Mouse (Mus musculus) megakaryocyte, adult 5-6 weeks (primary cell): ENCODE measurements around the gene Haus5. TPM values are rescaled to one million over a fixed set of nuclear protein-coding genes. Genes with fewer than 3 reads are reported as not detected.

Experiments used
- ATAC-seq: 2 replicates; pipeline ENCODE4 v1.8.0; 2016; ENCODE audit warnings: mild to moderate bottlenecking, inconsistent platforms; ENCODE audit not compliant: poor library complexity, severe bottlenecking
- total RNA-seq, 2 experiments: library from RNA; stranded (forward) in 1 of 2; stranded (reverse) in 1 of 2; fragments of 153-499, 151-499 nt in 1 of 2; fragments of 221-1000, 200-1000 nt in 1 of 2; gene quantifications; 2 replicates each; pipeline versions ENCODE4 v1.2.3 to v1.2.4; 2015 to 2017

The Haus5 gene
- total RNA-seq, 2 experiments from 2014 or later, result 17.0 to 22.4 TPM

DNA sequence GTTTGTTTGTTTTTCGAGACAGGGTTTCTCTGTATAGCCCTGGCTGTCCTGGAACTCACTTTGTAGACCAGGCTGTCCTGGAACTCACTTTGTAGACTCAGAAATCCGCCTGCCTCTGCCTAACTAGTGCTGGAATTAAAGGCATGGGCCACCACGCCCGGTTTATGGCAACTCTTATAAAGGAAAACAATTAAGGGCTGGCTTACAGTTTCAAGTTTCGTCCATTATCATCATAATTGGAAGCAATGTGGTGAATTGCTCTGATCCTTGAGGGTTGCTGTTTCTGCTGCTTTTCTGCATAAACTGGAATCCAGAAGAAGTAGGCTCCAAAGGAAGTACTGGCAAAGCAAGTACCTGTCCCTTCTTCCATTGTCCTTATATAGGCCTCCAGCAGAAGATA, 38.1 kb downstream of the Haus5 start:
- no peak for ATAC-seq

DNA sequence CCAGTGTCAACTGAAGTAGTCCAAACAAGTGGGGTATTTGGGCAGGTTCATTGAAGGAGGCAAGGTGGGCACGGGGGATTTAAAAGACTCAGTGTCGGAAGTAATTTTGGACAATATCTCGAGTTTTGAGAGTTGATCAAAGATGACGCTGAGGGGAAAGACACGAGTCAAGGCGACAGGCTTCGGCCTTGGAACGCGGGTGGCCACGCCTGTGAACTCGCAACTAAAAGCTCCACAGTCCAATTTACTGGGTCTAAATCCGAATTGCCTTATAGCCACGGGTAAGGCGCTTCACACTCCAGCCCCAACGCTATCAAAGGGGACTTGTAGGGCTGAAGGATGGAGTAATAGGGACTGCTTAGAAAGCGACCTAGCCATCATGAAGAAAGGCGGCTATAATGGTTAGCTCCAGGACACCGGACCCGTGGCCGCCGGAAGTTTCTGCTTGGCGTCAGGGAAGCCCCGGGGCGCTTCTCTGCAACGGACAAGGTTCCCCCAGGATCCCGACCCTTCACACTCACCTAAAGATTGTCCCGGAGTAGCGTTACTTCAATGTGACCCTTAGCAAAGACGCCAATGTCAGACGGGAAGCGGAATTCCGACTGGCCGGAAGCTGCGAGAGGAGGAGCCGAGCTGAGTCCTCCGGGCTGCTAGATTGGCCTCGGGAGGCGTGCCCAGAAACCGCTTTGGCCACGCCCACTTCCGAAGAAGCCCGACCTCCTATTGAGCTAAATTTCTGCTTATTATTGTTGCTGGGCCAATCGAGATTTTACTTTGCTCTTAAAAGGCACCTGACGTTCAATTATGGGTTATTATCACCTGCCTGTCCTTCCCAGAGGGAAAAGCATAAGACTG, 39.0 kb downstream of the Haus5 start, which contains the start of gene Cox6b1:
Cox6b1 (minus strand) TSS at position 622 of the 855 bp plus-strand sequence.
- ATAC-seq, result peak; percentile 100

DNA sequence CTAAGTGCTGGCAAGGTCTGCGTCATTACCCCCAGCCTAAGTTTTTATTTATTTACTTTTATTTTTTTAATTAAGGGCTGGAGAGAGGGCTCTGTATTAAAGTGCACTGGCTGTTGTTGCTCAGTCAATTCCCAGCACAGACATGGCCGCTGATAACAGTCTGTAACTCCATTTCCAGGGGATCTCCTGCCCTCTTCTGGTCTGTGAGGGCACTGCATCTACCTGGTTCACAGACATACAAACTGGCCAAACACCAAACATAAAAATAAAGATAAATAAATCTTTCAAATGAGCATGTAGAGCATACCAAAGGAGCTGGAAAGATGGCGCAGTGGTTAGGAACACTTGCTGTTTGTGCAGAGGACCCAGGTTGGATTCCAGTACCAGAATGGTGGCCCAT, 45.6 kb downstream of the Haus5 start:
- no peak for ATAC-seq

DNA sequence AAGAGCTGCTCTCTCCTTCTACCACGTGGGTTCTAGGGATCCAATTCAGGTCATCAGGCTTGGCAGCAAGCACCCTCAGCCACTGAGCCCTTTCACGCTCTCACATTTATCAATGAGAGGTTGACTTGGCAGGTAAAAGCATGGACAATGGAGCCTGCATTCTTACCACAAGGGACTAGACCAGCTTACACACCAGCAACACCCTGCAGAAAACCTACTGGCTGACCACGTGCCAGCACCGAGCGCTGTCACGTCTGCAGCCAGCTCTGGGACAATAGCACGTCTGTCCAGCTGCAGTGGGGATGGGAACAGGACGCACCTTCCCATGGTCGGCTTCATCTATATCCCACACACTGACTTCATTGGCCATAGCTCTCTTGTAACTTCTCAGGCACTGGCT, 46.1 kb downstream of the Haus5 start:
- ATAC-seq, result no peak

DNA sequence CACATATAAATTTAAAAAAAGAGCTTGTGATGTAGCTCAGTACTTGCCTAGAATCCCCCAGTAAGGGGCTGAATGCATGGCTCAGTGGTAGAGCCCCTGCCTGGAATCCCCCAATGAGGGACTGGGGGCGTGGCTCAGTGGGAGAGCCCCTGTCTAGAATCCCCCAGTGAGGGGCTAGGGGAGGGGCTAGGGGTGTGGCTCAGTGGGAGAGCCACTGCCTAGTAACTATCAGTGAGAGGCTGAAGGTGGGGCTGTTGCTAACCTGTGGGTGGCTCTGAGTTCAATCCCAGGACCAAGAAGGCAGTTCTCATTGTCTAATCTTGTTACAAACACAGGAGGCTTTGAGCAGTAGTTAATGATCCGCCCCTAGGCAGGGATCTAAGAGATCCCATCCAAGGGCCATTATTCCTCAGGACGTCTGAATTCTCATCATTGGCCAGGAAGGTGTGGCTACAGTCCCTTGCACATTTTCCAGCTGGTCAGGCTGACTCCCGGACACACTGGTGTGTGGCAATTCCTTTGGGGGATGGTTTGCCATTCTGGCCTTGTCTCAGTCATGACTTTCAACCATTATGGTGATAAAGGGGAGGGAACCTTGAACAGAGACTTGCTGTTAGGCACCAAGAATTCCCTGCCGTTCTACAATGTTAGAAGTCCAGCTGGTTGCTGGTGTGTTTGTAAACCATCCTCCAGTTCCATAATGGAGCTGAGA, 49.6 kb downstream of the Haus5 start:
- no peak for ATAC-seq

DNA sequence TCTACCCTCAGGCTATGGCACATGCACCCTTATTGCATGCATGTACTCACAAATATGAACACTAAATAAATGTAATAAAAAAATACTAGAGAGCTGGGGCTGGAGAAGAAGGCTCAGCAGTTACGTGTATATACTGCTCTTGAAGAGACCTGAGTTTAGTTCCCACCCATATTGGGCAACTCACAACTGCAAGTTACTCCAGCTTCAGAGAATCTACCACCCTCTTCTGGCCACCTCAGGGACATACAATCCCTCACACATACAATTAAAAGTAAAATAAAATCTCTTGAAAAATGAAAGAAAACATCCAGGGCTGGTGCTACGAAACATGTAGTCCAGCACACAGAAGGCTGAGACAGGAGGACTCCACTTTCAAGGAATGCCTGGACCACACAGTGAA, 50.3 kb downstream of the Haus5 start:
- ATAC-seq, result peak; percentile 70

DNA sequence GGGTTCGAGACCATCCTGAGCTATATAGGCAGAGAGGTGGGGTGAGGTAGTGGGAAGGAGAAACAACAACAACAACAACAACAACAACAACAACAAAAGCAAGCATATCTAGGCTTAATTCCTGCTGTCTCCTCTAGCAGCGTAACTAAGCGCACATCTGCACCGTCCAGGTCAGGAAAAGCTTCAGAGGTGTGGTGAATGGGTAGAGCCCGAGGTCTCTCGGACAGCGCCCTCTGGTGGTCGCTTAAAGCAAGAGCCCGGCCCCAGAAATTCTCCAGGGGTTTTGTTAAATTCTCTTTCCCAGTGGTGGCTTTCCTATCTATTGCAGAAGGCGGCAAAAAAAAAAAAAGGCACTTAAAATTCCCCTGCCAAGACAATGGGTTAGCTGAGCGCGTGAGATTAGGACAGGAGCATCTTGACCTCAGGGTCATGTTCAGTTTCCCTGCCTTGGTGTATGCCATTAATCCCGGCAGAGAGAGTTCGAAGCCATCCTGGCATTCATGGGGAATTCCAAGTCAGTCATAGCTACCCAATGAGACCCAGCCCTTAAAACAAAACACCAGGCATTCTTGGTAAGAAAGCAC, 51.2 kb downstream of the Haus5 start:
- ATAC-seq, result peak; percentile 83

DNA sequence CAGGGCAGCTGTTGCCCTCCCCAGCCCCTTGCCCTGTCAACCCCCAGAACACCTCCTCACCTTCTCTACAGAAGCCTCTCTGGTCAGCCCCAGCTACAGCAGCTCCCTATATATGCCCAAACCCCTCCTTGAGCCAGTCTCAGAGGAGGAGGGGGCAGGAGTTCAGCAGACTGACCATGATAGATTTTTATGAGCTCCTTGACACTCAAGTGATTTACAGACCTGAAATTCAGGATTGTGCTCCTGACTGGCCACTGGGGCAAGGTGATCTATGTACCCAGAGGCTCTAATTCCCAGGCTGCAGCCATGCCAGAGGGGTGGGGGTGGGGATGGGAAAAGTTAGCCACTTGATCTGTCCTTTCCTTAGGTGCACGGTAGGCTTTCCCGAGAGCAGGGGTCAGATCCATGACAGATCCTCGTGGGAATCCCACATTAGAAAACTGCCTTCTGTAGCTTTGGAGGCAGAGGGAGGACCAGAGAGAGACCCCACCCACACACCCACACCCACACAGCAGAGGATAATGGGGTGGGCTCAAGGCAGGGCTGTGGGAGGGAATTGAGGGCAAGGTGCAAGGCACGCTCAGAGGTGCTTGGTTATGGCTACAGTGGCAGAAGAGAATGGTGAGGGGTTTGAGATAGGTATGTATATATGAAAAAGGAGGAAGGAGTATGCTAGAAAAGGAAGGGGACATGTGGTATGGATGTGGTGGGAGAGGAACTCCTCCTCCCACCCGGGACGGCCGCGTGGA, 52.0 kb downstream of the Haus5 start, which contains the start of gene Upk1a:
Upk1a (minus strand) TSS at position 194 of the 749 bp plus-strand sequence.
- ATAC-seq, result no peak

DNA sequence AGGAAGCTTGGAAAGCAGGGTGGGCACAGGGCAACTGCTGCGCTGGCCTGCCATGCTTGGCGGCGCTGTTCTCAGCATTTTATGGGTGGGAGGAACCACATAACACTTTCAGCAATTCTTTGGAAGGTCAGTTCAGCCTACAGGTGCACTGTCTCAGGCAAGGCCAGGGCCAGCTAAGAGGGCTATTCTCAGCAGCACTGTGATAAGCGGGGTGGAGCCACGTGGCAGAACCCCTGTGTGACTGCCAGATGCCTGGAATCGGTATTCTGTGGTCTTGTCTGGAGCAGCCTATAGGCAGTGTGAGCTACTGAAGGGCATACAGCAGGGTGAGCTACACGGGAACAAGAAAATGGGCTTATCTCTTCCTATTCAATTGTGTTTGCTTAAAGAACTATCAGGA, 54.8 kb downstream of the Haus5 start:
- ATAC-seq, result no peak

DNA sequence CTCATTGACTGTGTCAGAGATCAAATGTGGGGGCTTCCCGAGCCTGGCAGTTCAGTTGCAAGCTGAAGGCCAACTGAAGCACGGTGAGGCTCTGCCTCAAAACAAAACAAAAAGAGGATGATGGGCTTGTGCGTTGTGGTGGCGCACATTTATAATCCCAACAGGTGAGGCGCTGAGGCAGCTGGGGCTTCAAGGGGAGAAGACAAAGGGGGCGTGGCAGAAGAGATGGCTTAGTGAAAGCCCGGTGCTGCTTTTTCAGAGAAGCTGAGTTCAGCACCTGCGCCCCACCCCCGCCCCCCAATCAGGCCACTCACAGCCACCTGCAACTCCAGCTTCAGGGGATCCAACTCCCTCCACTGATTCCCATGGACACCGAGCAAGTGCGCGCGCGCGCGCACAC, 56.3 kb downstream of the Haus5 start:
- no peak for ATAC-seq

DNA sequence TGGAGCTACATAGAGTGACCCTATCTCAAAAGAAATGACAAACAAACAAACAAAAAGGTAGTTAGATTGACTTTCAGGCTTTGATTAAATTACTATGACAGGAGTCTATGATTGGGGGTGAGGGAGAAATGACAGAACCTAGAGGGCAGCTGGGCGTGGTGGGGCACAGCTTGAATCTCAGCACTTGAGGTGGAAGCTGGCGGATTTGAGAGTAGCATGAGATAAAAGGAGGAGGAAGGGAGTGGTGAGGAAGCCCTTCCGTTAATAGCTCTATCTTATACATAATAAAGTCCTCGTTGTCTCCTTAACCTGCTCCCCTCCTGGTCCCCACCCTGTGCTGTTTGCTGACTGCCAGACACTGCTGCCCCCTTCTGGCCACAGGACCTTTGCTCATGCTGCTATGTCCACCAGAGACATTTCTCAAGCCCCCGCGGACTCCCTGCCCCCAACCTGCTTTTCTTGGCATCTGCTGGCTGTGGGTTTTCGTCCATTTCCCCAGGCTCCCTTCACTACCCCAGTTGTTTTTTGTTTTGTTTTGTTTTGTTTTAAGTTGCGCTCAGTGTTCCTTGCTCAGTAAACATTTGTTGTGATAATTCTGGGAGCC, 57.0 kb downstream of the Haus5 start:
- ATAC-seq, result peak; percentile 88

DNA sequence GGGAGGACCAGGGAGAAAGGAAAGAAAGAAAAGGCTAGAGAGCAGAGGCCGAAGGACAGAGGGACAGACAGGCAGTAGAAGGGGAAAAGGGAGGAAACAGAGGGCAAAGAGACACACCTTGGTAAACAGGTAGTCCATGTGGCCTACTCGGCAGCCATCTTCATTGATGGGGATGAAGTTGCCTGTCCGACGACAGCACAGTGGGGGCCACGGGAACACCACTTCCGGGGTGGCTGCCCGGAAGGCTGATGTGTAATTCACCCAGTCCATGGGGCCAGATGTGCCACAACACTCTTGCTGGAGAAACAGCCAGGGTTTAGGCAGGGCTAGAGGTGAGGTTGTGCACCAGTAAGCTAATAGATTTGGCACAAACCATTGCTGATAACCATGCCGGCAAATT, 59.9 kb downstream of the Haus5 start:
- no peak for ATAC-seq

DNA sequence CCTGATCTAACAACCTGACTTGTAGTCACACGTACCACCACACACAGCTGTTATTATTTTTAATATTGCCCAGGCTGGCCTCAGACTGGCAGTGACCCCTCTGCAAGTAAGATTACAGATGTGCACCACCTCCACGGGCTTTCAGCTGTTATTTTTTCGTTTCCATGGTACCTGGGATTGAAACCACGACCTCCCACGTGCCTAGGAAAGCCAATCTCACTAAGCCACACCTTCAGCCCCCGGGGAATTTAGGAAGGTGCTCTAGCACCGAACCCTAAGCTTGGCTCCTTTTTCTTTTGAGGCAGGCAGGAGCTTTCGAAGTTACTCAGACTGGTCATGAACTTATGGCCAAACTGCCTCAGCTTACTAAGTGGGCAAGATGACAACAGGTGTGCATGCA, 60.4 kb downstream of the Haus5 start:
- ATAC-seq, result no peak

Other genes with a start within 250 kb of the Haus5 start
Only the 30 nearest of the 33 such genes appear.
- 0.07 and 0.25 TPM in 2 replicates for gene Aplp1, start 219.5 kb downstream of the Haus5 start, total RNA-seq (2015)
- 0.08 TPM in 1 of 2 replicates, not detected in the other for gene Aplp1, start 219.5 kb downstream of the Haus5 start, total RNA-seq (2017)
- not detected in 2 replicates for gene Kirrel2, start 207.3 kb downstream of the Haus5 start, total RNA-seq (2015)
- 0.07 TPM in 1 of 2 replicates, not detected in the other for gene Kirrel2, start 207.3 kb downstream of the Haus5 start, total RNA-seq (2017)
- gene Nphs1, start 206.7 kb downstream of the Haus5 start, total RNA-seq (2015), result not detected in 2 replicates
- 0.29 TPM in 1 of 2 replicates, not detected in the other for gene Nphs1, start 206.7 kb downstream of the Haus5 start, total RNA-seq (2017)
- not detected in 2 replicates for gene Prodh2, start 171.4 kb downstream of the Haus5 start, total RNA-seq (2015)
- not detected in 2 replicates for gene Prodh2, start 171.4 kb downstream of the Haus5 start, total RNA-seq (2017)
- gene Arhgap33, start 129.9 kb downstream of the Haus5 start, total RNA-seq (2015), result 7.0 and 10.6 TPM in 2 replicates
- gene Arhgap33, start 129.9 kb downstream of the Haus5 start, total RNA-seq (2017), result 3.1 and 4.9 TPM in 2 replicates
- 10.7 and 11.0 TPM in 2 replicates for gene Hspb6, start 112.8 kb downstream of the Haus5 start, total RNA-seq (2015)
- 3.8 and 5.2 TPM in 2 replicates for gene Hspb6, start 112.8 kb downstream of the Haus5 start, total RNA-seq (2017)
- gene Proser3, start 112.7 kb downstream of the Haus5 start, total RNA-seq (2015), result 3.6 and 6.6 TPM in 2 replicates
- 2.4 and 2.6 TPM in 2 replicates for gene Proser3, start 112.7 kb downstream of the Haus5 start, total RNA-seq (2017)
- 54.7 and 64.1 TPM in 2 replicates for gene Lin37, start 105.2 kb downstream of the Haus5 start, total RNA-seq (2015)
- 13.0 and 22.4 TPM in 2 replicates for gene Lin37, start 105.2 kb downstream of the Haus5 start, total RNA-seq (2017)
- 15.2 and 19.6 TPM in 2 replicates for gene U2af1l4, start 101.7 kb downstream of the Haus5 start, total RNA-seq (2015)
- 63.3 and 69.7 TPM in 2 replicates for gene U2af1l4, start 101.7 kb downstream of the Haus5 start, total RNA-seq (2017)
- 1.0 and 2.1 TPM in 2 replicates for gene Gm49396, start 101.7 kb downstream of the Haus5 start, total RNA-seq (2015)
- gene Gm49396, start 101.7 kb downstream of the Haus5 start, total RNA-seq (2017), result 3.6 and 3.8 TPM in 2 replicates
- 216 and 221 TPM in 2 replicates for gene Psenen, start 101.4 kb downstream of the Haus5 start, total RNA-seq (2015)
- 154 and 162 TPM in 2 replicates for gene Psenen, start 101.4 kb downstream of the Haus5 start, total RNA-seq (2017)
- gene Igflr1, start 99.6 kb downstream of the Haus5 start, total RNA-seq (2015), result 4.6 and 8.0 TPM in 2 replicates
- not detected in 2 replicates for gene Igflr1, start 99.6 kb downstream of the Haus5 start, total RNA-seq (2017)
- 60.9 and 78.2 TPM in 2 replicates for gene Kmt2b, start 76.3 kb downstream of the Haus5 start, total RNA-seq (2015)
- 8.0 and 24.3 TPM in 2 replicates for gene Kmt2b, start 76.3 kb downstream of the Haus5 start, total RNA-seq (2017)
- gene Zbtb32, start 66.1 kb downstream of the Haus5 start, total RNA-seq (2015), result 0.78 TPM in 1 of 2 replicates, not detected in the other
- gene Zbtb32, start 66.1 kb downstream of the Haus5 start, total RNA-seq (2017), result 2.0 and 2.9 TPM in 2 replicates
- 0.60 TPM in 1 of 2 replicates, not detected in the other for gene Upk1a, start 52.1 kb downstream of the Haus5 start, total RNA-seq (2015)
- not detected in 2 replicates for gene Upk1a, start 52.1 kb downstream of the Haus5 start, total RNA-seq (2017)
- 305 and 323 TPM in 2 replicates for gene Cox6b1, start 38.8 kb downstream of the Haus5 start, total RNA-seq (2015)
- 441 and 447 TPM in 2 replicates for gene Cox6b1, start 38.8 kb downstream of the Haus5 start, total RNA-seq (2017)
- gene Etv2, start 29.1 kb downstream of the Haus5 start, total RNA-seq (2015), result not detected in 2 replicates
- 0.59 TPM in 1 of 2 replicates, not detected in the other for gene Etv2, start 29.1 kb downstream of the Haus5 start, total RNA-seq (2017)
- 50.2 and 50.4 TPM in 2 replicates for gene Rbm42, start 14.7 kb downstream of the Haus5 start, total RNA-seq (2015)
- 41.3 and 46.6 TPM in 2 replicates for gene Rbm42, start 14.7 kb downstream of the Haus5 start, total RNA-seq (2017)
- not detected in 2 replicates for gene Pmis2, start 6.6 kb upstream of the Haus5 start, total RNA-seq (2015)
- gene Pmis2, start 6.6 kb upstream of the Haus5 start, total RNA-seq (2017), result not detected in 2 replicates
- gene 2200002J24Rik, start 33.9 kb upstream of the Haus5 start, total RNA-seq (2015), result not detected in 2 replicates
- gene 2200002J24Rik, start 33.9 kb upstream of the Haus5 start, total RNA-seq (2017), result not detected in 2 replicates
- gene Atp4a, start 47.2 kb upstream of the Haus5 start, total RNA-seq (2015), result 0.71 and 1.3 TPM in 2 replicates
- 0.04 TPM in 1 of 2 replicates, not detected in the other for gene Atp4a, start 47.2 kb upstream of the Haus5 start, total RNA-seq (2017)
- 86.7 and 96.5 TPM in 2 replicates for gene Tmem147, start 64.5 kb upstream of the Haus5 start, total RNA-seq (2015)
- gene Tmem147, start 64.5 kb upstream of the Haus5 start, total RNA-seq (2017), result 27.8 and 31.4 TPM in 2 replicates
- gene Gapdhs, start 78.7 kb upstream of the Haus5 start, total RNA-seq (2015), result not detected in 2 replicates
- not detected in 2 replicates for gene Gapdhs, start 78.7 kb upstream of the Haus5 start, total RNA-seq (2017)
- gene Sbsn, start 86.5 kb upstream of the Haus5 start, total RNA-seq (2015), result 0.22 and 3.2 TPM in 2 replicates
- 0.49 and 0.88 TPM in 2 replicates for gene Sbsn, start 86.5 kb upstream of the Haus5 start, total RNA-seq (2017)
- gene Dmkn, start 98.8 kb upstream of the Haus5 start, total RNA-seq (2015), result 15.1 and 17.1 TPM in 2 replicates
- 24.6 and 25.7 TPM in 2 replicates for gene Dmkn, start 98.8 kb upstream of the Haus5 start, total RNA-seq (2017)
- gene Krtdap, start 122.9 kb upstream of the Haus5 start, total RNA-seq (2015), result not detected in 2 replicates
- not detected in 2 replicates for gene Krtdap, start 122.9 kb upstream of the Haus5 start, total RNA-seq (2017)
- gene Ffar2, start 158.8 kb upstream of the Haus5 start, total RNA-seq (2015), result 3.4 and 4.0 TPM in 2 replicates
- 12.2 and 15.3 TPM in 2 replicates for gene Ffar2, start 158.8 kb upstream of the Haus5 start, total RNA-seq (2017)
- gene Ffar3, start 191.2 kb upstream of the Haus5 start, total RNA-seq (2015), result not detected in 2 replicates
- not detected in 2 replicates for gene Ffar3, start 191.2 kb upstream of the Haus5 start, total RNA-seq (2017)
- gene Ffar1, start 196.6 kb upstream of the Haus5 start, total RNA-seq (2015), result 0.09 TPM in 1 of 2 replicates, not detected in the other
- gene Ffar1, start 196.6 kb upstream of the Haus5 start, total RNA-seq (2017), result 0.07 TPM in 1 of 2 replicates, not detected in the other
- 1.9 and 2.7 TPM in 2 replicates for gene Cd22, start 215.3 kb upstream of the Haus5 start, total RNA-seq (2015)
- gene Cd22, start 215.3 kb upstream of the Haus5 start, total RNA-seq (2017), result 10.5 and 10.8 TPM in 2 replicates